Mouse (Mus musculus): ENCODE measurements at regions not wholly inside any gene's neighbourhood (a gene's known extent, or its start where the extent isn't known, plus 50 kb on each side); places are given as distances from the start of the nearest gene placed in this dataset.

DNA sequence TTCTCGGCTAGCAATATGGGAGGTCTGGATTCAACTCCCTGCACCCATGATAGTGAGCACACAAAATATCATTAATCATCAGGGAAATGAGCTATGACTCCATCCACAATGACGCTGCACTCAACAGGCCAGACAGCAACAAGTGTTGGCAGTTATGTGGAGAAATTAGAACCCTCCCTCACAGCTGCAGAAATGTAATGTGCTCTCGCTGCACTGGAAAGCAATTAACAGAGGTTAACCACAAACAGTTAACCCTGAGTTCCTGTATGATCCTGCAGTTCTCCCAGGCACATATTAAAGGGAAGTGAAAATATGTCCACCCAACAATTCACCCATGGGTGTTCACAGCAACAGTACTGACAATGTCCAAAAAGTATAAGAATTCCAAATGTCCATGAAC lies 54.0 kb upstream of the Jade2 start:
- no peak for TF ChIP-seq CTCF (IDR thresholded peaks at IDR 0.05; ENCODE audit: extremely low read depth, insufficient read depth, low read length)
- no peak for TF ChIP-seq POLR2A (IDR thresholded peaks at IDR 0.05; ENCODE audit: extremely low read depth, insufficient read depth, low read length)

Measured in cortical plate, adult 2 months (tissue).